Mouse (Mus musculus): ENCODE data around the gene Ctrb1.
A peak's percentile ranks its signal among the peaks of the same experiment; 100 is the strongest.

Gene Ctrb1

GRCm38 (mm10) chr8:111680423-111681028, 10.3 kb downstream of the Ctrb1 start:
- no peak for DNase-seq (ENCODE audit: low read depth)

- DNase-seq (ENCODE audit: low read depth), result no peak
Measured at GRCm38 (mm10) chr8:111678848-111679247, 12.0 kb downstream of the Ctrb1 start.

- peak; percentile 56 for DNase-seq (ENCODE audit: low read depth)
Measured at GRCm38 (mm10) chr8:111678111-111678510, 12.7 kb downstream of the Ctrb1 start.

GRCm38 (mm10) chr8:111676237-111676636, 14.6 kb downstream of the Ctrb1 start:
- DNase-seq (ENCODE audit: low read depth), result peak; percentile 23

GRCm38 (mm10) chr8:111666751-111667150, 24.1 kb downstream of the Ctrb1 start:
- no peak for DNase-seq (ENCODE audit: low read depth)

- peak; percentile 58 for DNase-seq (ENCODE audit: low read depth)
Measured at GRCm38 (mm10) chr8:111662473-111662872, 28.3 kb downstream of the Ctrb1 start.

- no peak for DNase-seq (ENCODE audit: low read depth)
Measured at GRCm38 (mm10) chr8:111658819-111659423, 31.9 kb downstream of the Ctrb1 start.

GRCm38 (mm10) chr8:111657312-111657854, 33.4 kb downstream of the Ctrb1 start:
- no peak for DNase-seq (ENCODE audit: low read depth)

- no peak for DNase-seq (ENCODE audit: low read depth)
Measured at GRCm38 (mm10) chr8:111653524-111653923, 37.3 kb downstream of the Ctrb1 start.

GRCm38 (mm10) chr8:111650651-111651050, 40.2 kb downstream of the Ctrb1 start:
- DNase-seq (ENCODE audit: low read depth), result no peak

- no peak for DNase-seq (ENCODE audit: low read depth)
Measured at GRCm38 (mm10) chr8:111648834-111649233, 42.0 kb downstream of the Ctrb1 start.

GRCm38 (mm10) chr8:111645715-111646114, 45.1 kb downstream of the Ctrb1 start:
- no peak for DNase-seq (ENCODE audit: low read depth)

- peak; percentile 71 for DNase-seq (ENCODE audit: low read depth)
Measured at GRCm38 (mm10) chr8:111644286-111645051, 46.3 kb downstream of the Ctrb1 start.

- peak; percentile 82 for DNase-seq (ENCODE audit: low read depth)
Measured at GRCm38 (mm10) chr8:111643264-111644141, 47.3 kb downstream of the Ctrb1 start, which contains the start of gene Zfp1. Gene Zfp1 (plus strand): TSS chr8:111643401.

- DNase-seq (ENCODE audit: low read depth), result no peak
Measured at GRCm38 (mm10) chr8:111642939-111643263, 47.9 kb downstream of the Ctrb1 start.

- peak; percentile 56 for DNase-seq (ENCODE audit: low read depth)
Measured at GRCm38 (mm10) chr8:111642496-111642895, 48.3 kb downstream of the Ctrb1 start.

GRCm38 (mm10) chr8:111641064-111641463, 49.7 kb downstream of the Ctrb1 start:
- no peak for DNase-seq (ENCODE audit: low read depth)

- no peak for DNase-seq (ENCODE audit: low read depth)
Measured at GRCm38 (mm10) chr8:111638086-111638485, 52.7 kb downstream of the Ctrb1 start.

Data from c-Kit-positive CD71-negative TER-119-negative erythroid progenitor cells, embryonic 14.5 days (primary cell).